Mouse (Mus musculus) lung, postnatal 0 days (tissue): ENCODE measurements around the gene Sgk2. TPM values are rescaled to one million over a fixed set of nuclear protein-coding genes. Genes with fewer than 3 reads are reported as not detected.
A peak's percentile ranks its signal among the peaks of the same experiment; 100 is the strongest.

ENCODE experiments used
- ATAC-seq: fragments of 200-750 bp; cut with Nextera tagmentation; 2 replicates; pipeline ENCODE4 v1.8.0; 2017; ENCODE audit warnings: moderate library complexity
- DNase-seq: peaks from one replicate; pipeline ENCODE4 v3.0.0-alpha.2; 2016; ENCODE audit warnings: low spot score
- H3K27ac ChIP-seq: fragments of 300-500 bp; sonication (generic); 2 replicates; pipeline ENCODE4 v1.5.1; 2014; ENCODE audit warnings: antibody characterized with exemption, mild to moderate bottlenecking, low read length, mixed read lengths
- H3K27me3 ChIP-seq: fragments of 300-500 bp; sonication (generic); replicated peaks from 2 replicates; pipeline ENCODE4 v1.6.1; 2014; ENCODE audit warnings: low read length, mixed read lengths; ENCODE audit not compliant: insufficient read depth
- H3K36me3 ChIP-seq: fragments of 300-500 bp; sonication (generic); 2 replicates; pipeline ENCODE4 v1.6.1; 2014; ENCODE audit warnings: low read length, mixed read lengths; ENCODE audit not compliant: insufficient read depth
- H3K4me1 ChIP-seq: fragments of 300-500 bp; sonication (generic); 2 replicates; pipeline ENCODE4 v1.6.1; 2014; ENCODE audit warnings: antibody characterized with exemption, low read depth, low read length, mixed read lengths; ENCODE audit not compliant: insufficient read depth
- H3K4me2 ChIP-seq: fragments of 300-500 bp; sonication (generic); replicated peaks from 2 replicates; pipeline ENCODE4 v1.6.1; 2014; ENCODE audit warnings: low read depth, mild to moderate bottlenecking, low read length, moderate library complexity, mixed read lengths
- H3K4me3 ChIP-seq: fragments of 300-500 bp; sonication (generic); 2 replicates; pipeline ENCODE4 v1.5.1; 2014; ENCODE audit warnings: low read depth, low read length
- H3K9ac ChIP-seq: fragments of 300-500 bp; sonication (generic); replicated peaks from 2 replicates; pipeline ENCODE4 v1.6.1; 2014; ENCODE audit warnings: low read depth, mild to moderate bottlenecking
- H3K9me3 ChIP-seq: fragments of 300-500 bp; sonication (generic); 2 replicates; pipeline ENCODE4 v1.6.1; 2016; ENCODE audit warnings: low read length, mixed read lengths
- CTCF ChIP-seq: IDR thresholded peaks from 2 replicates; pipeline ENCODE4 v1.5.1; 2016; ENCODE audit warnings: antibody characterized with exemption, mild to moderate bottlenecking
- EP300 ChIP-seq: IDR thresholded peaks from 2 replicates; pipeline ENCODE4 v1.6.1; 2016; ENCODE audit warnings: antibody characterized with exemption, mild to moderate bottlenecking, control low read depth
- WGBS: fragments of 180-500 bp; shearing (Covaris S2); extraction: QIAGEN DNeasy Blood & Tissue Kit; methylation state at CpG from one replicate; pipeline ENCODE4 v1.1.7; 2014; 5-methylcytosine and 5-hydroxymethylcytosine counted together
- polyA plus RNA-seq: library from polyadenylated mRNA; unstranded; fragments of >200 nt; fragmentation: Nextera tagmentation; extraction: Ambion mirVana; gene quantifications from 2 replicates; pipeline ENCODE4 v1.2.1, GENCODE M21; 2015

Sgk2 gene
- polyA plus RNA-seq: 0.05 and 0.08 TPM in 2 replicates

- Histone ChIP-seq H3K27ac (no peak within 1 kb of the TSS), H3K9ac (no peak within 1 kb of the TSS), H3K9me3 (no peaks in the 10 kb centered on the region), H3K4me1 (no peaks in the 10 kb centered on the region), H3K36me3 (no peaks in the 10 kb centered on the region), H3K4me2 (no peak within 1 kb of the TSS), H3K4me3 (no peak within 1 kb of the TSS), H3K27me3 (no peaks in the 10 kb centered on the region)
- WGBS: 36% methylated on average over 8 of the region's 8 CpGs
- no peak for DNase-seq
- no peak for TF ChIP-seq EP300
- TF ChIP-seq CTCF: no peak
- no peak for ATAC-seq
Observed at GRCm38 (mm10) chr2:162987218-162987617, at the start of gene Sgk2. Gene Sgk2 (plus strand): TSS chr2:162987330.

GRCm38 (mm10) chr2:162939562-162939961 lies 47.6 kb upstream of the Sgk2 start:
- no peak overlapping the region for H3K9ac ChIP-seq
- TF ChIP-seq CTCF (no peak), EP300 (no peak)
- H3K4me1 ChIP-seq: no peaks in the 10 kb centered on the region
- DNase-seq (peak; percentile 37), ATAC-seq (peak; percentile 43; the same call in 1 of the 2 replicates)
- H3K9me3 ChIP-seq: no peaks in the 10 kb centered on the region
- H3K36me3 ChIP-seq: peaks cover 3% of the 10 kb centered on the region; the same call in 1 of the 2 replicates
- H3K27me3 ChIP-seq: 0 out of 2 replicates have a peak, but pooled peaks cover 5% of the 10 kb centered on the region
- no peak overlapping the region for H3K4me2 ChIP-seq
- H3K4me3 ChIP-seq: no peak overlapping the region
- WGBS: 48% methylated on average over 1 of the region's 1 CpGs
- H3K27ac ChIP-seq: no peak overlapping the region

- ATAC-seq (no peak), DNase-seq (peak; percentile 23)
- Histone ChIP-seq H3K9ac (0 out of 2 replicates have a peak within 1 kb of the TSS, but pooled peaks have one; percentile 12), H3K27ac (no peak within 1 kb of the TSS), H3K36me3 (no peaks in the 10 kb centered on the region), H3K4me3 (peak within 1 kb of the TSS; percentile 43), H3K4me1 (no peaks in the 10 kb centered on the region), H3K9me3 (no peaks in the 10 kb centered on the region), H3K27me3 (0 out of 2 replicates have a peak, but pooled peaks cover 5% of the 10 kb centered on the region), H3K4me2 (peak within 1 kb of the TSS; percentile 92)
- 6% methylated on average over 39 of the region's 40 CpGs for WGBS
- TF ChIP-seq CTCF: no peak
- no peak for TF ChIP-seq EP300
Observed at GRCm38 (mm10) chr2:162943148-162943846, 43.8 kb upstream of the Sgk2 start, which contains the start of gene L3mbtl1. Gene L3mbtl1 (plus strand): TSS chr2:162943472.

GRCm38 (mm10) chr2:162943931-162944330 lies 43.2 kb upstream of the Sgk2 start:
- WGBS: 8% methylated on average over 11 of the region's 11 CpGs
- Histone ChIP-seq H3K4me1 (no peaks in the 10 kb centered on the region), H3K4me3 (no peak overlapping the region), H3K27me3 (0 out of 2 replicates have a peak, but pooled peaks cover 5% of the 10 kb centered on the region), H3K27ac (no peak overlapping the region), H3K9me3 (no peaks in the 10 kb centered on the region), H3K36me3 (no peaks in the 10 kb centered on the region), H3K4me2 (peak overlapping the region; percentile 92), H3K9ac (no peak overlapping the region)
- ATAC-seq (no peak), DNase-seq (no peak)
- TF ChIP-seq EP300 (no peak), CTCF (no peak)

- no peak overlapping the region for H3K4me3 ChIP-seq
- no peak overlapping the region for H3K27ac ChIP-seq
- ATAC-seq (no peak), DNase-seq (no peak)
- H3K36me3 ChIP-seq: no peaks in the 10 kb centered on the region
- 70% methylated on average over 5 of the region's 5 CpGs for WGBS
- H3K4me2 ChIP-seq: no peak overlapping the region
- TF ChIP-seq CTCF (no peak), EP300 (no peak)
- H3K9ac ChIP-seq: no peak overlapping the region
- no peaks in the 10 kb centered on the region for H3K9me3 ChIP-seq
- no peaks in the 10 kb centered on the region for H3K4me1 ChIP-seq
- H3K27me3 ChIP-seq: 0 out of 2 replicates have a peak, but pooled peaks cover 5% of the 10 kb centered on the region
Observed at GRCm38 (mm10) chr2:162946964-162947363, 40.2 kb upstream of the Sgk2 start.

- Histone ChIP-seq H3K4me1 (no peaks in the 10 kb centered on the region), H3K27ac (no peak overlapping the region), H3K27me3 (0 out of 2 replicates have a peak, but pooled peaks cover 5% of the 10 kb centered on the region), H3K36me3 (no peaks in the 10 kb centered on the region), H3K4me2 (peak overlapping the region; percentile 34), H3K9me3 (no peaks in the 10 kb centered on the region), H3K4me3 (peak overlapping the region; percentile 4; the same call in 1 of the 2 replicates), H3K9ac (no peak overlapping the region)
- no peak for DNase-seq
- WGBS: 39% methylated on average over 15 of the region's 15 CpGs
- ATAC-seq: peak; percentile 30; the same call in 1 of the 2 replicates
- no peak for TF ChIP-seq CTCF
- TF ChIP-seq EP300: no peak
Observed at GRCm38 (mm10) chr2:162947736-162948135, 39.4 kb upstream of the Sgk2 start.
